Mouse (Mus musculus) adrenal gland, postnatal 10 days (tissue): ENCODE measurements around the gene Hexa. TPM values are rescaled to one million over a fixed set of nuclear protein-coding genes. Genes with fewer than 3 reads are reported as not detected.
A peak's percentile ranks its signal among the peaks of the same experiment; 100 is the strongest.

Experiments used
- DNase-seq: peaks from one replicate; pipeline ENCODE4 v3.0.0; 2021; ENCODE audit warnings: mixed read lengths
- total RNA-seq, 2 experiments: library from RNA; stranded (reverse); gene quantifications; 2 replicates each; pipeline ENCODE4 v1.2.3; 2021

Hexa gene
- total RNA-seq, 2 experiments from 2014 or later = 70.7 to 71.7 TPM

- no peak for DNase-seq
These were observed 13.3 kb downstream of the Hexa start for GRCm38 (mm10) chr9:59552610-59553009.

DNA sequence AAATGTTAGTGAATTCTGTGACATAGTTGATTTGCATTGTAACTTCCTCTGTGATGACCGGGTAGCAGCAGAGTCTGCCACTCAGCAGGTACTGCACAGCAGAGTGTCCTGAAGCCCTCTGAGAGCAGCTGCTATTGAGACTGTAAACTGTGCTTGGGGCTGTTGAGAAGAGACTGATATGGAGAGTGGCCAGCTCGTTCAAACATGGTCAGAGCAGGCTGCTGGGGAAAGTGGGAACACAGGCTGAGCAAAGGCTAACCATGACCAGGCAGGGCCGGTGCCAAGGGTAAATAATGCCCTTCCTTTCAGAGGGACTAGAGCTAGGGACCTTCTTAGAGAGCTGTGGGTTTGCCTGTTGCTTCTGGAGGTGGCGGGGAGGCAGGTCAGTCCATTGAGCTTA lies 14.4 kb downstream of the Hexa start:
- no peak for DNase-seq

- peak; percentile 89 for DNase-seq
These were observed 26.3 kb downstream of the Hexa start for GRCm38 (mm10) chr9:59565600-59565999.

GRCm38 (mm10) chr9:59567111-59567510 lies 27.8 kb downstream of the Hexa start:
- DNase-seq = peak; percentile 78

DNA sequence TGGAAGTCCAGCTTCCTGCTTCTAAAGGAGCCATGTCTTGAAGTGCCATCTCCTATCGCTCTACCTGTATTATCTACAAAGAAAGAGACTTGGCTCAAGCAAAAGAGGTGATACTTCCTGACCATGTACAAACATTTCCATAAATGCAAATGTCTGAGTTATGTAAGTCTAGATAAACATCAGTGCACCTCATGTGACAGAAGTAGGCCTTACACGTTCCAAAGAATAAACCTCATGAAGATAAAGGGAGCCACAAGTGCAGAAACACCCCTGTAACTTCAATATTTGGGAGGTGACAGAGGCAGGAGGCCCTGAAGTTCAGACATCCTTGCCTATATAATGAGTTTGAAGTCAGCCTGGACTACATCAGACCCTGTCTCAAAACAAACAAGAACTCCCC lies 32.5 kb downstream of the Hexa start:
- DNase-seq = no peak

DNA sequence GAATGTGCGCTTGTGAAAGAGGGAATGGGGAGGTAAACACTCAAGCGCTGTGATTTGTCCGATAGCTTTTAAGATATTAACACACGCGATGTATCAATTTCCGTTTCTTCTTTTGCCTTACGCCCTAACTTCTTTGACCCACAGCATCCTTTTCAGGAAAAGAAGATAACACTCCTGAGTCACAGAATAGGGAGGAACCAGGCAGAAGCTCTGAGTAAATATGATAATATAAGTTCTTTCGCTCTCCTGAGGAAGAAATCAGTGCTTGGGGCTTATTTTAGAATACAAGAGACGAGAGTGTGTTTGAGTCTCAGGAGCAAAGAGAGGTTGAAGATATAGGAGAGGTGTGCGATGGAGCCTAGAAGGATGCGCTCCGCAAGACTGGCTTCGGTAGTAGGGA lies 38.1 kb downstream of the Hexa start:
- DNase-seq = no peak

- peak; percentile 95 for DNase-seq
These were observed 38.6 kb downstream of the Hexa start, which contains the start of gene Celf6 for GRCm38 (mm10) chr9:59577844-59578504. Celf6 (plus strand) TSS chr9:59577917.

- DNase-seq = no peak
These were observed 39.1 kb downstream of the Hexa start for GRCm38 (mm10) chr9:59578505-59578867.

DNA sequence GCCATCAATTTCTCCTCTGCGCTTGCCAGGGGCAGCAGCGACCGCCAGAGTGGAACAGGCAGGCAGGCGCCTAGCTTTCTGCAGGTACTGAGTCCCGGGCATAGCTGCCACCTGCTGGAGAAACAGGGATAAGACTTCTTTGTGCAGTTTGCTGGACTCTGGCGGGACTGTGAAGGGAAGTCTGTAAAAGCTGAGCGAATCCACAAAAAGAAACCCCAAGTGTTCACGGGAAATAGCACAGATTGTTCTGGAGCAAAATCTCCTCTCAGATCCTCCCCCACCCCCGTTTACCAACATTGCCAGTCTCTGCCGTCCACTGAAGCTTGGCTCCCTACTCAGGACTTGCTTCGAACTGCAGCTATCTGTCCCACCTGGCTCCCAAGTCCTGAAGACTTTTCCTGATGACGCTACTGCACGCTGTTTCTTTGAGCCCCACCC lies 45.5 kb downstream of the Hexa start:
- DNase-seq = peak; percentile 80

GRCm38 (mm10) chr9:59588252-59588651 lies 48.9 kb downstream of the Hexa start:
- no peak for DNase-seq

DNA sequence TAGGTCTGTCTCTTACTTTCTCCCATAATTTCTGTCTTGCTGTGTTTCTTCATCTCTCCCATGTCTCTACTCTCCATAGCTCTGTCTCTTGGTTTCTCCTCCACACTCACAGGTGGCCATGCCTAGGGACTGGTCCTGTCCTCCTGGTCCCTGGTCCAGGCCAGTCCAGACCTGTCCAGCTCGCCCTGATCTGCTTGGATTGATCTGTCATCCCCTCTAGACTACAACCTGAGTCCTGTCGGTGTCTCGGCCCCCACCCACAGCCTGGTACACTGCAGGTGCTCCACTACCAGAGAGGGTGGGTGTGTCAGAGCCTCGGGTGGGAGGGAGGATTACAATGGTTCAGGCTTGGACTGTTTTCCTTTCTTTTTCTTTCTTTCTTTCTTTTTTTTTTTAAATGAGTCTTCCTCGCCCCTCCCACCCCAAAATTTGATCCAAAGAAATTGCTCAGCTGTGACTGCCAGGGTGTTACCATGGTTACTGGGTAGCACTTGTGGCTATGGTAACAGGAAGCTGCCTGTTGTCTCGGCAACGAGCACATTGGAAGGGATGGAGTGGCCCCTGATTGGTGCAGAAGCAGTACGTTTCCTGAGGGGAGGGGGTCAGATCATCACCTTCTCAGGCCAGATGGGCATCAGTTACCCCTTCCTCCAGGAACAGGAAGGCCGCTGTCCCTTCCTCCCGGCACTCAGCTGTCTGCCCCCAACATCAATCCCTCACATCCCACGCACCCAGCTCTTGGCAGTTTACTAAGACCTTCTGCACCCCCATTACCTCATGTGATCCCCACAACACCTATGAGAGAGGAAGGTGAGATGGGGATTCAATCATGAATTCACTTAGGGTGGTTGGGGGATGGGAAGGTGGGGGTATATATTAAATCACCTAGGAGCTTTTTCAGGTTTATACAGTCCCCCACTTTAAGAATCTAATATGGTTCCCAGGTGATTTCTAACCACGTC lies 49.7 kb downstream of the Hexa start:
- DNase-seq = no peak

GRCm38 (mm10) chr9:59589703-59590439 lies 50.5 kb downstream of the Hexa start:
- no peak for DNase-seq

GRCm38 (mm10) chr9:59601661-59602060 lies 62.3 kb downstream of the Hexa start:
- DNase-seq = no peak

DNA sequence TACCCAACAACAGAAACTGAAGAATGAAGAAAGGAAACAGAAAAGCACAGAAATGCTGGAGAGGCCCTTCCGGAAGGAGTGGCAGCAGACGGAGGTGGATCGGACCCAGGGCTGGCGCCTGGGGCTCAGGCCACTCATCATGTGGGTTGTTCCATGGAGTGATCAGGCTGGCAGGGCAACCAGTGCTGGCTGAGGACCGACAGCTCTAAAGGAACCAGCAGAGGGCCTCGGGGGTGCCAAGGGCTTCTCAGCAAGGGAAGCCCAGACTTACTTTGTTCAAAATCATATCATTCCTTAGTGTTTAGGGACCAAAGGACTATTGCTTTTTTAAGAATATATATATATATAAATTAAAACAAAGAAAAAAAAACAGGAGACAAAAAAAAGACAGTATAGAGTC lies 66.6 kb downstream of the Hexa start:
- no peak for DNase-seq

- no peak for DNase-seq
These were observed 71.6 kb downstream of the Hexa start for GRCm38 (mm10) chr9:59610950-59611349.

Other genes with a start within 250 kb of the Hexa start
- 10 to 100 TPM; 23.4 to 25.9 TPM for gene Adpgk, start 248.0 kb upstream of the Hexa start, total RNA-seq
- gene Bbs4, start 186.0 kb upstream of the Hexa start, total RNA-seq = 1 to 10 TPM; 8.1 to 8.7 TPM
- gene Arih1, start 52.9 kb upstream of the Hexa start, total RNA-seq = 10 to 100 TPM; 87.0 to 99.7 TPM
- gene Tmem202, start 307 bp downstream of the Hexa start, total RNA-seq = 1 to 10 TPM in 1 of 2 experiments, under 1 TPM in 1; 0.88 to 1.6 TPM
- gene Celf6, start 38.4 kb downstream of the Hexa start, total RNA-seq = 1 to 10 TPM; 5.1 to 8.0 TPM
- gene Parp6, start 77.7 kb downstream of the Hexa start, total RNA-seq = 10 to 100 TPM; 26.2 to 35.7 TPM
- 100 to 1,000 TPM; 585 to 668 TPM for gene Pkm, start 116.8 kb downstream of the Hexa start, total RNA-seq
- under 1 TPM; 0.42 to 0.45 TPM for gene Gramd2, start 140.6 kb downstream of the Hexa start, total RNA-seq
- gene Senp8, start 211.2 kb downstream of the Hexa start, total RNA-seq = 1 to 10 TPM; 4.3 to 9.0 TPM
- 10 to 100 TPM; 11.4 to 19.2 TPM for gene Myo9a, start 211.4 kb downstream of the Hexa start, total RNA-seq